Comparison of ENCODE assay signal across 9 mouse cellular contexts in genomic region chr5:75209966-75210365, GRCm38 (mm10). TPM values are rescaled to one million over a fixed set of nuclear protein-coding genes. Genes with fewer than 3 reads are reported as not detected.
DNase-seq lines count a peak whose midpoint lies in the region; ATAC-seq and TF ChIP-seq lines count a peak whose summit lies in the region.
"Had no signal": no experiment of that assay in that cellular context is flagged by ENCODE, and none has a peak within 500 bp of the region (broad histone marks: within the 10 kb centered on the region; RNA-seq: fewer than 3 reads in every experiment).

No protein-coding gene starts in this region.

- H3K4me2 ChIP-seq in kidney, embryonic 14.5 days (replicated peaks; ENCODE audit: low read depth, low read length) = no peak overlapping the region
- H3K4me2 ChIP-seq: embryonic facial prominence, embryonic 13.5 days had no signal

- no peaks in the 10 kb centered on the region for H3K4me1 ChIP-seq in kidney, embryonic 14.5 days (ENCODE audit: control insufficient read depth, insufficient read depth, low read length)
- H3K4me1 ChIP-seq: embryonic facial prominence, embryonic 13.5 days had no signal

- no peak overlapping the region for H3K9ac ChIP-seq in kidney, embryonic 14.5 days (ENCODE audit: low read depth, low read length)
- H3K9ac ChIP-seq: embryonic facial prominence, embryonic 13.5 days had no signal

- CTCF ChIA-PET in Patski (lab: Charles Lee) = interaction anchor here (1.0 to 1.4 kb wide), 4 partner anchors 10 to 647 kb away, joined by 3 to 6 read pairs (median 4); no protein-coding TSS in a partner anchor

- in situ Hi-C loops in Patski (cut with MboI; ENCODE audit: low pct_unique_long_range_greater_than_20kb) = loop anchor here (10.0 kb wide), 1 partner anchor 905 kb away; no protein-coding TSS in a partner anchor

- peak; percentile 56 for TF ChIP-seq CTCF in Patski (IDR thresholded peaks at IDR 0.05)

- DNase-seq in kidney, postnatal 10 days = peak; percentile 24
- DNase-seq in Patski (ENCODE audit: low read depth, low spot score) = no peak
- DNase-seq in embryo, embryonic 11.5 days (ENCODE audit: low read depth, low spot score) = peak; percentile 46
- peak; percentile 52 for DNase-seq in lung, postnatal 25 days (ENCODE audit: low spot score)
- no peak for DNase-seq in thymus, postnatal 25 days
- no peak for DNase-seq in cerebellum, postnatal 36 days
- no peak for DNase-seq in thymus, adult 18-20 months

- no peaks in the 10 kb centered on the region for H3K27me3 ChIP-seq in kidney, embryonic 14.5 days (ENCODE audit: control insufficient read depth, insufficient read depth, low read length)
- H3K27me3 ChIP-seq in Patski = peaks cover 6% of the 10 kb centered on the region
- H3K27me3 ChIP-seq: embryonic facial prominence, embryonic 13.5 days had no signal

- no peak for ATAC-seq in kidney, embryonic 14.5 days (ENCODE audit: low FRiP score, low TSS enrichment)
- no peak for ATAC-seq in Patski

- 22% methylated on average over 1 of the region's 1 CpGs for WGBS in kidney, embryonic 14.5 days

- no peaks in the 10 kb centered on the region for H3K9me3 ChIP-seq in kidney, embryonic 14.5 days (ENCODE audit: control insufficient read depth, low read length)
- H3K9me3 ChIP-seq: embryonic facial prominence, embryonic 13.5 days had no signal

- no peak overlapping the region for H3K4me3 ChIP-seq in kidney, embryonic 14.5 days (ENCODE audit: low read length)
- H3K4me3 ChIP-seq: embryonic facial prominence, embryonic 13.5 days had no signal

- no peaks in the 10 kb centered on the region for H3K36me3 ChIP-seq in kidney, embryonic 14.5 days (ENCODE audit: control insufficient read depth, insufficient read depth, low read length)
- H3K36me3 ChIP-seq: embryonic facial prominence, embryonic 13.5 days had no signal

- POLR2A ChIA-PET in Patski (lab: Charles Lee) = interaction anchor here (0.7 kb wide), 1 partner anchor 39 kb away, joined by 3 read pairs; no protein-coding TSS in a partner anchor

- H3K27ac ChIP-seq in kidney, embryonic 14.5 days (ENCODE audit: low read depth, low read length) = no peak overlapping the region
- H3K27ac ChIP-seq: embryonic facial prominence, embryonic 13.5 days had no signal

RNA-seq across cellular contexts. Expression of gene Pdgfra, which starts 57.9 kb away (rescaled TPM):
- polyA plus RNA-seq in kidney, embryonic 14.5 days (2014; fragmentation: Nextera tagmentation; extraction: Ambion mirVana) = 23.0 and 56.8 TPM in 2 replicates
- 7.5 TPM for polyA plus RNA-seq in Patski (2021)

Comparison
In these comparisons a context has a peak if more than half of its experiments do, and no peak if none do; other contexts are left out.
1. DNase-seq: peak in kidney, postnatal 10 days (single experiment), embryo, embryonic 11.5 days (single experiment) and lung, postnatal 25 days (single experiment); none in Patski (single experiment), thymus, postnatal 25 days (single experiment), cerebellum, postnatal 36 days (0 of 2) and thymus, adult 18-20 months (0 of 2).